Mouse (Mus musculus) lung, adult 2 months (tissue): ENCODE results near the gene Magi1.

Experiments
- CTCF ChIP-seq: fragments of 200-500 bp; IDR thresholded peaks from 2 replicates; pipeline ENCODE4 v1.5.1; 2011; ENCODE audit warnings: mild to moderate bottlenecking, low read length, control low read depth; ENCODE audit not compliant: insufficient read depth
- POLR2A ChIP-seq: fragments of 200-500 bp; IDR thresholded peaks from 2 replicates; pipeline ENCODE4 v1.6.1; 2011; ENCODE audit warnings: low read depth, mild to moderate bottlenecking, control low read depth, low read length, borderline replicate concordance; ENCODE audit errors: extremely low read depth

DNA sequence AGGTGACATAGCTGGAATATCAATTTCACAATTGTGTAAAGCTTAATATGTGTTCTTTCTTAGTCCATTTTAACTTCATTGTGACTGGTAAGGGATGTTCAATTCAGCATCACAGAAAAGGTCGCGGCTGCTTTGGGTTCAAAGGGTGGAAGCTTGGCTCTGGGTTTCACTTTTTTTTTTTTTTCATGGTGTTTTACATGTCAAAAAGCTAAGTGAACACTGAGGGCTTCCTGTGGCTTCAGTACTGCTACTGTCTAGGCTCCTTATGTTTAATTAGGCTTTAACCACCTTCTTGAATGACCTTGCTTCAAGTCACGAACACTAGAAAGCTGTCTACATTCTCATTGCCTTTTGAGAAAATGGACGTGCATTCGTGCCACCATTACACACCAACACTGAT lies 579.4 kb downstream of the Magi1 start:
- TF ChIP-seq CTCF (no peak), POLR2A (no peak)
